Mouse (Mus musculus) stomach, embryonic 15.5 days (tissue): ENCODE data around the gene Actn1. TPM values are rescaled to one million over a fixed set of nuclear protein-coding genes. Genes with fewer than 3 reads are reported as not detected.
A peak's percentile ranks its signal among the peaks of the same experiment; 100 is the strongest.
"Not testable (repeated sequence)": the region's sequence is repeated elsewhere in the genome, so short reads cannot be mapped to it uniquely, and the experiment has no call there.

Experiments used
- ATAC-seq: fragments of 200-750 bp; cut with Nextera tagmentation; 2 replicates; pipeline ENCODE4 v1.8.0; 2017; ENCODE audit warnings: low read depth, moderate number of reproducible peaks, moderate TSS enrichment; ENCODE audit not compliant: insufficient read depth, low FRiP score
- H3K27ac ChIP-seq: fragments of 300-500 bp; sonication (generic); 2 replicates; pipeline ENCODE4 v1.5.1; 2015; ENCODE audit warnings: mild to moderate bottlenecking, inconsistent platforms
- H3K27me3 ChIP-seq: fragments of 300-500 bp; sonication (generic); replicated peaks from 2 replicates; pipeline ENCODE4 v1.6.1; 2015; ENCODE audit warnings: inconsistent platforms
- H3K36me3 ChIP-seq: fragments of 300-500 bp; sonication (generic); 2 replicates; pipeline ENCODE4 v1.6.1; 2015; ENCODE audit warnings: inconsistent platforms
- H3K4me1 ChIP-seq: fragments of 300-500 bp; sonication (generic); 2 replicates; pipeline ENCODE4 v1.6.1; 2015; ENCODE audit warnings: inconsistent platforms
- H3K4me2 ChIP-seq: fragments of 300-500 bp; sonication (generic); 2 replicates; pipeline ENCODE4 v1.6.1; 2015; ENCODE audit warnings: mild to moderate bottlenecking, inconsistent platforms
- H3K4me3 ChIP-seq: fragments of 300-500 bp; sonication (generic); replicated peaks from 2 replicates; pipeline ENCODE4 v1.5.1; 2015; ENCODE audit warnings: inconsistent platforms
- H3K9ac ChIP-seq: fragments of 300-500 bp; sonication (generic); 2 replicates; pipeline ENCODE4 v1.6.1; 2015; ENCODE audit warnings: inconsistent platforms
- H3K9me3 ChIP-seq: fragments of 300-500 bp; sonication (generic); 2 replicates; pipeline ENCODE4 v1.6.1; 2016; ENCODE audit warnings: inconsistent platforms
- WGBS: fragments of 180-500 bp; shearing (Covaris S2); methylation state at CpG from one replicate; pipeline ENCODE4 v1.1.7; 2015; 5-methylcytosine and 5-hydroxymethylcytosine counted together
- polyA plus RNA-seq: library from polyadenylated mRNA; unstranded; fragments of >200 nt; fragmentation: Nextera tagmentation; extraction: Ambion mirVana; gene quantifications from 2 replicates; pipeline ENCODE4 v1.2.1, GENCODE M21; 2015

Gene Actn1
- polyA plus RNA-seq = 61.2 and 65.0 TPM in 2 replicates

DNA sequence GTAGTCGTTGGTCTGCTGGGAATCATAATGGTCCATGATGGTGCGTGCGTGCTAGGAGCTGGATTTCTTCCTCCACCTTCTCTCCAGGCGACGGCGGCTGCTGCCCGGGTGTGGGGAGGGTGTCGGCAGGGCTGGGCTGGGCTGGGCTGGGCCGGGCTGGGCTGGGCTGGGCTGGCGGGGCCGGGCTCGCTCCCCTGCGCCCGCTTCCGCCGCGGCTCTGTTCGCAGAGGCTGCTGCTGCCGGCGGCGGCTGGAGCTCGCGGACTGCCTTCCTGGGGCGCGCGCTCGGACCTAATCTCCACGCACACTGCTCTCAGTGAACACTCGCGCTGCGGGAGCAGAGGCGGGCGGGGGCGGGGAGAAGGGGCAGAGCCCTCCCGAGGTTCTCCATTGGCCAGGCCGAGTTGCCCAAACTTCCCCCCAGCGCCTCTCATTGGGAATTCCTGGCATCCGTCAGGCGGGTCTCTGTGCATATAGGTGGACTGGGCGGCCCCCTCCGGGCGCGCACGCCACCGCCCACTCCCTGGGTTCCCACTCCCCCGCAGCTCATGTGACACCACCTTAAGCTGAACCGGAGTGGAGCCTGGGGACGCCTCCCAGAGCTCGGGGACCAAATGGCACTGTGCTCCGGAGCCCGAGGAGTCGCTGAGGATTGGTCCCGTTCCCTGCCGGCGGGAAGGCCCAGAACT, at the start of gene Actn1:
Gene Actn1, minus strand, starts transcription at position 316 of the 688 bp plus-strand sequence.
- Histone ChIP-seq H3K4me3 (peak within 1 kb of the TSS; percentile 88), H3K9ac (peak within 1 kb of the TSS; percentile 84), H3K9me3 (no peaks in the 10 kb centered on the region), H3K36me3 (no peaks in the 10 kb centered on the region), H3K4me2 (peak within 1 kb of the TSS; percentile 85), H3K27me3 (no peaks in the 10 kb centered on the region), H3K27ac (peak within 1 kb of the TSS; percentile 98), H3K4me1 (peaks cover 33% of the 10 kb centered on the region)
- ATAC-seq = peak; percentile 91
- WGBS = under 1% methylated on average over 50 of the region's 55 CpGs

DNA sequence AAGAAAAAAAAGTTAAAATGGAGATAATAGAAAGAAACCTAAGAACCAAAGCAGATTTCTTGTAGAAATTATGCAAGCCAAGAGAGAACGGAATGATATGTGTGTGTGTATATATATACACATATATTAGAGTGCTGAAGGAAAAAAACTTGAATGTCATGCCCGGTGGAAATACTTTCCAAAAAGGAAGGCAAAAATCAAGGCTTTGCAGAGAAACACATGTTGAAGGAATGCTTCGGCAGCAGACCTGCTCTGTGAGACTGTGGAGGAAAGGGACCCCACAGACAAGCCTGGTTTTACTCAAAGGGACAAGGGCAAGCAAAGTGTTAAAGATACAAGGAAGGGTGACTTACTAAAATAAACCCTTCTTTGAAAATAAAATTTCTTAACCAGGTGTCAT, 47.4 kb upstream of the Actn1 start:
- H3K27me3 ChIP-seq = no peaks in the 10 kb centered on the region
- H3K4me2 ChIP-seq = no peak overlapping the region
- H3K36me3 ChIP-seq = no peaks in the 10 kb centered on the region
- H3K27ac ChIP-seq = no peak overlapping the region
- ATAC-seq = no peak
- H3K9me3 ChIP-seq = no peaks in the 10 kb centered on the region
- no peaks in the 10 kb centered on the region for H3K4me1 ChIP-seq
- H3K4me3 ChIP-seq = no peak overlapping the region
- 35% methylated on average over 3 of the region's 3 CpGs for WGBS
- no peak overlapping the region for H3K9ac ChIP-seq

DNA sequence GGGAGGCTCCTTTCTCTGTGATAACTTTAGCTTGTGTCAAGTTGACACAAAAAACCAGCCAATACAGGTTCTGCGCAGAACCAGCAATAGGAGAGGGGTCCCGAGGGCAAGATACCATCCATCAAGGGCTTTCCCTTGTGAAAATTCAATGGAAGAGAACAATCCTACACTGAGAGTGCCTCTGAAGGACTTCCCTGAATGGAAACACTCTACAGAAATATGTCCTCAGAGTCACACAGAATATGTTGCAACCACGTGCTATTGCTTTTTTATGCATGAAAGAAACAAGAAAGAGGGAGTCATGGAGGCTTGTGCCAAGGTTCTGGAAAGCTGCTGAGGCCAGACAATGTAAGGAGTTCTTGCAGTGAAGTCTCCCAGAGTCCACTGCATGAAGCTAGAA, 44.3 kb upstream of the Actn1 start:
- no peak overlapping the region for H3K4me3 ChIP-seq
- no peaks in the 10 kb centered on the region for H3K9me3 ChIP-seq
- H3K4me1 ChIP-seq = no peaks in the 10 kb centered on the region
- 91% methylated on average over 3 of the region's 3 CpGs for WGBS
- H3K4me2 ChIP-seq = no peak overlapping the region
- H3K36me3 ChIP-seq = no peaks in the 10 kb centered on the region
- H3K27ac ChIP-seq = no peak overlapping the region
- H3K27me3 ChIP-seq = no peaks in the 10 kb centered on the region
- H3K9ac ChIP-seq = no peak overlapping the region
- ATAC-seq = no peak

DNA sequence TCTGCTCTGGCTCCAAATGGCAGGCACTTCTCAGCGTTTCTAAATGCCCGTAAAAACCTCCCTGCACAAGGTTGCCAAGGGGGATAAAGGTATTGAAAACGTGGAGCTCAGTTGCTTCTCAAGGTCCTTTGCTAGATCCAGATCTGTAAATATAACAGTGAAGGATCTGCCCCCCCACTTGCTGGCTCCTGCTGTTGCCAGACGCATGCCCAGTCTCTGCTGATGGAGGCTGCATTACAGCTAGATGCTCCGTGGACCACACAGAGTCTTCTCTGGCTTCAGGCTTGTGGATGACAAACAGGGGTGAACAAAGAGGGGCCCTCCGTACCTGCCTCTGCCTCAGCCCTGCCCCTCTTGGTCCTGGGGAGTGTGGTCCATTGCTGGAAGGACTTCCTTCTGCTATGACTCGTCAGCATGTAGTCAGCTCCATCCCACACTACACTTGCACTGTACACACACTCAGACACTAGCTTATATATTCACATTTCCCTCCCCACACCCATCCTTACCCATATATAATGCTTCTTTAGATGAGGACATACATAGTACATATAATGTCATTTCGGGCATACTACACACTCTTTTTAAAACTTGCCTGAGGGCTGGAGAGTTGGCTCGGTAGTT, 40.8 kb upstream of the Actn1 start:
- Histone ChIP-seq H3K4me3 (no peak overlapping the region), H3K9ac (no peak overlapping the region), H3K27ac (no peak overlapping the region), H3K4me2 (no peak overlapping the region), H3K4me1 (no peaks in the 10 kb centered on the region), H3K27me3 (no peaks in the 10 kb centered on the region), H3K36me3 (no peaks in the 10 kb centered on the region), H3K9me3 (no peaks in the 10 kb centered on the region)
- WGBS = 67% methylated on average over 9 of the region's 9 CpGs
- ATAC-seq = no peak

DNA sequence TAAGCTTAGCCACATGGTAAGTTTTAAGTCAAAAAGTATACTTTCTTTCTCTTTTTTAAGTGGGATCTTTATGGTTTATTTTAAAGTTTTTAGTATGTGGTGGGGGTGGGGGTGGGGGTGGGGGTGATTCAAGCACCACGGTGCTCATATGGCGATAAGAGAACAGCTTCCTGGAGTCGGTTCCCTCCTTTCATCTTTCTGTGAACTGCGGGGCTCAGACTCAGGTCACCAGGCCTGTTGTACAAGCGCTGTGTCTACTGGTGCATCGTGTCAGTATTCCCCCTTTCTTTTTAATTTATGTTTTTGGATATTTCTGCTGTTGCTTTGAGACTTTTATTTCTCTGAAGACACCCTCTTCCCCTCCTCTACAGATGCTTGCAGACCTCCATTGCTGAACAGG, 38.5 kb upstream of the Actn1 start:
- H3K4me2 ChIP-seq = no peak overlapping the region
- H3K9me3 ChIP-seq = no peaks in the 10 kb centered on the region
- WGBS = 57% methylated on average over 6 of the region's 6 CpGs
- ATAC-seq = no peak
- no peaks in the 10 kb centered on the region for H3K27me3 ChIP-seq
- no peak overlapping the region for H3K4me3 ChIP-seq
- H3K9ac ChIP-seq = no peak overlapping the region
- H3K36me3 ChIP-seq = no peaks in the 10 kb centered on the region
- no peak overlapping the region for H3K27ac ChIP-seq
- no peaks in the 10 kb centered on the region for H3K4me1 ChIP-seq

DNA sequence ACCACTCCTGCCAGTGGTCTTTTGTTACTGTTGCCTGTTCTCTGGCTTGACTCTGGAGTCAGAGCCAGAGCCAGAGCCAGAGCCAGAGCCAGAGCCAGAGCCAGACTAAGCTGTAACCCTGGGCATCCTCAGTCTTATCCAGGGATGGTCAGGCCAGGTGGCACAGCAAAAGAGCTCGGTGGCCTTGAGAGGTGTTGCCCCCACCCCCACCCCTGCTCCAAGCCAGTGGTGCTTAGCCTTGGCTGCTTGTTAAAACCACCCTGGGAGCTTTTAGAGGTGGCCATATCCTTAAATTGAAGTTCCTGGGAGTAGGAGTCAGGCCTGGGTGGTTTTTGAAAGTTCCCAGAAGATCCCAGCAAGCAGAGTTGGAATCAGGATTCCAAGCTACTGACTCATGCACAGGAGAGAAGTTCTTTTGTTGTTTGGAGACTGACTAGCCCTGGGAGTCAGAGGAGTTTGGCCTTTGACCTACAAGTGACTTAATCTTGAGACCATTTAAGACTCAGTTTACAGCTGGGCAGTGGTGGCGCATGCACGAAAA, 31.8 kb upstream of the Actn1 start:
- no peak overlapping the region for H3K4me2 ChIP-seq
- H3K4me1 ChIP-seq = no peaks in the 10 kb centered on the region
- H3K9me3 ChIP-seq = no peaks in the 10 kb centered on the region
- ATAC-seq = no peak
- H3K27ac ChIP-seq = no peak overlapping the region
- no peaks in the 10 kb centered on the region for H3K36me3 ChIP-seq
- no peak overlapping the region for H3K4me3 ChIP-seq
- no peaks in the 10 kb centered on the region for H3K27me3 ChIP-seq
- H3K9ac ChIP-seq = no peak overlapping the region
- 49% methylated on average over 3 of the region's 3 CpGs for WGBS

DNA sequence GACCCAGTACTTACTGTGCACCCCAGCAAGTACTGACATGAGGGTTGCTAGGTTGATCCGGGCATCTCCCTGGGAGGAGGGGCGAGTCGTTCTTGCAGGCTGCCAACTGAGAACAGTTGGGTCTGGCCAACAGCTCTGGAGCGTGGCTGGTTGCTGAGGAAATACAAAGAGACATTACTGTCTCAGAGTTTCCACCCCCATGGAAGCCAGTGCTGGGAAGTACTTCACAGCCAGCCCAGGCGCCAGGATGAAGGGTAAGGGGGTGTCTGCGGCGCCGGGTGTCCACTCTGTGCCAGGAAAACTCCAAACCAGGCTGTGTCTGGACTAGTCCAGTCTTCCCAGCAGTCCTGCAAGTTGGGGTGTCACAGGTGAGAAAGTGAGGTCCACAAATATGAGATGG, 30.8 kb upstream of the Actn1 start:
- no peak for ATAC-seq
- Histone ChIP-seq H3K9me3 (no peaks in the 10 kb centered on the region), H3K4me2 (no peak overlapping the region), H3K27ac (no peak overlapping the region), H3K9ac (no peak overlapping the region), H3K4me1 (no peaks in the 10 kb centered on the region), H3K4me3 (no peak overlapping the region), H3K36me3 (no peaks in the 10 kb centered on the region), H3K27me3 (no peaks in the 10 kb centered on the region)
- WGBS = 80% methylated on average over 8 of the region's 8 CpGs

DNA sequence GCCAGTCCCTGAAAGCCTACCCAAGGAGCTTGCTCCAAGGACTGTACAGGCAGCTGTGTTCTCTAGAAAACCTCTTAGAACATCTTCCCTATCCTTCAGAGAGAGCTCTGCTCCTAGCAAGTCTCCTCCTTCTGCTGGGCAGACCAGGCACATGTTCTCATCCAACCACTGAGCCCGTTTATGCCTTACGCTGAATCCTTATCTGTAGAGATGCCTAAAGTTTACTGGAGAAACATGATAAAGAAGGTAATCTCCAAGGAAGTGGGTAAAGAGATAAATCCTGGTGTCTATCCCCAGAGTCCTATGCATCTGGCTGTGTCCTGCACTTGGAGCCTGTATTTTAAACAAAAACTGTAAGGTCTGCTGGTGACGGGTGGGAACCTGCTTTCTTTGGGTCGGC, 30.3 kb upstream of the Actn1 start:
- Histone ChIP-seq H3K9ac (no peak overlapping the region), H3K27me3 (no peaks in the 10 kb centered on the region), H3K36me3 (no peaks in the 10 kb centered on the region), H3K4me2 (no peak overlapping the region), H3K27ac (no peak overlapping the region), H3K4me1 (no peaks in the 10 kb centered on the region), H3K4me3 (no peak overlapping the region), H3K9me3 (no peaks in the 10 kb centered on the region)
- 65% methylated on average over 4 of the region's 4 CpGs for WGBS
- no peak for ATAC-seq

DNA sequence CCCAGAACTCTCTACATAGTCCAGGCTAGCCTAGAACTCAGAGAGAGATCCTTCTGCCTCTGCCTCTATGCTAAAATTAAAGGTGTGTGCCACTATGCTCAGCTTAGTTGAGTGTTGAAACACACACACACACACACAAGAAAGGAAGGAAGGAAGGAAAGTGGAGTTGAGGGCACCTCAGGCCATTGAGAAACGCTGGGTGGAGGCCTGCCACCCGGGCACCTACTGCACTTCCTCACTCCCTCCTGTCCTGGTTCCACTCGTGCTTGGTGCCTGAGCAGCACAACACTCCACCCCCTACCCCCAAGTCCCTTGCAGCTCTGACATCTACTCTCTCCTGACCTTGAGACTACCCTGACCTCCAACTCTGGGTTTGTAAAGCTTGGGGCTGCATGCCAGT, 29.6 kb upstream of the Actn1 start:
- H3K27me3 ChIP-seq = no peaks in the 10 kb centered on the region
- ATAC-seq = no peak
- no peaks in the 10 kb centered on the region for H3K4me1 ChIP-seq
- H3K9ac ChIP-seq = no peak overlapping the region
- 67% methylated on average over 3 of the region's 3 CpGs for WGBS
- H3K4me3 ChIP-seq = no peak overlapping the region
- no peak overlapping the region for H3K4me2 ChIP-seq
- H3K36me3 ChIP-seq = no peaks in the 10 kb centered on the region
- no peaks in the 10 kb centered on the region for H3K9me3 ChIP-seq
- H3K27ac ChIP-seq = no peak overlapping the region

DNA sequence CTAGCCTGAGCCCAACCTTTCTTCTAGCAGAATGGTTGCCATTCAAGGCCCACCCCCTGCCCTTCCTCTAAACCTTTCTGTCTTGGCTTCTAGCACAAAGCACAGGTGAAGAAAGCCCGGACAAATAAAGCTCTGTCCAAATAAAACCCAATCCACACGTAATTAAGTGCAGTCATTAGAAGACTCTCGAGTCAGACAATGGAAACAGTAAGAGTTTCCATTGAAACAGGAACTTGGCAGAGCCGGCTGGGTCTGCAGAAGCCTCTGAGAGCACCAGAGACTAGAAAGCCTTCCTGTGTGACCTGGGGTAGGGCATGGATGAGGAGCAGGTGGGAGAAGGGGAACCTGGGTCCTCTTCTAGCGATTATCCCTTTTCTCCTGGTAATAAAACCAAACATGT, 25.7 kb upstream of the Actn1 start:
- no peaks in the 10 kb centered on the region for H3K27me3 ChIP-seq
- WGBS = 63% methylated on average over 5 of the region's 5 CpGs
- H3K36me3 ChIP-seq = no peaks in the 10 kb centered on the region
- no peaks in the 10 kb centered on the region for H3K9me3 ChIP-seq
- no peak overlapping the region for H3K9ac ChIP-seq
- no peak overlapping the region for H3K27ac ChIP-seq
- H3K4me1 ChIP-seq = no peaks in the 10 kb centered on the region
- no peak overlapping the region for H3K4me3 ChIP-seq
- no peak for ATAC-seq
- no peak overlapping the region for H3K4me2 ChIP-seq

DNA sequence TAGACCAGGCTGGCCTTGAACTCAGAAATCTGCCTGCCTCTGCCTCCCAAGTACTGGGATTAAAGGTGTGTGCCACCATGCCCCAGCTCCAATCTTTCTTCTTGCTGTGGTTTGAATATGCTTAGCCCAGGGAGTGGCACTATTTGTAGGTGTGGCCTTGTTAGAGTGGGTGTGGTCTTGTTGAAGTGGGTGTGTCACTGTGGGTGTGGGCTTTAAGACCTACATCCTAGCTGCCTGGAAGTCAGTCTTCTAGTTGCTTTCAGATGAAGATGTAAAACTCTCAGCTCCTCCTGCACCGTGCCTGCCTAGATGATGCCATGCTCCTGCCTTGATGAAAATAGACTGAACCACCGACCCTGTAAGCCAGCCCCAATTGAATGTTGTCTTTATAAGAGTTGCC, 24.1 kb upstream of the Actn1 start:
- H3K36me3 ChIP-seq, H3K4me3 ChIP-seq, H3K27me3 ChIP-seq, H3K4me2 ChIP-seq, ATAC-seq, H3K9me3 ChIP-seq, H3K27ac ChIP-seq, H3K9ac ChIP-seq, H3K4me1 ChIP-seq: not testable (repeated sequence)
- WGBS = 84% methylated on average over 2 of the region's 2 CpGs

DNA sequence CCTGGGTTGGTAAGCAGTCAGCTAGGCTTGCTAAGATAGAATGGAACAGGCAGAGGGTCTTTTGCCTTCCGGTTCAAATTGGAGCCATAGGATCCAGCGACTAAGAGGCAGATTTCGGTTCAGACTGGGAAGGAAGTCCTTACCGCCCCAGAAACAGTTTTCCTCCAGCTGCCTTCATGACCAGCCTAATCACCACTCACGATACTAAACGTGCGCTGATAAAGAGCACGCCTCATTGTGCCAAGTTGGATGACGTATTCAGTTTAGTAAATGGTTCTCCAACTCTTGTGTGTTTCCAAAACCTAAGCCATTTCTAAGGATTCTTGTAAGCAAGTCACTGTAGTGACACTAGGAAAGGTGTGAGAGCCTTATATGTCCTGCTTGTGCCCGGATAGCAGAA, 18.7 kb upstream of the Actn1 start:
- ATAC-seq = no peak
- Histone ChIP-seq H3K9ac (no peak overlapping the region), H3K27me3 (no peaks in the 10 kb centered on the region), H3K4me3 (no peak overlapping the region), H3K27ac (no peak overlapping the region), H3K4me2 (no peak overlapping the region), H3K36me3 (no peaks in the 10 kb centered on the region), H3K4me1 (peaks cover 5% of the 10 kb centered on the region; the same call in 1 of the 2 replicates), H3K9me3 (no peaks in the 10 kb centered on the region)
- WGBS = 72% methylated on average over 10 of the region's 10 CpGs
